Mouse (Mus musculus) midbrain, embryonic 15.5 days (tissue): ENCODE results near the gene Stra6. TPM values are rescaled to one million over a fixed set of nuclear protein-coding genes. Genes with fewer than 3 reads are reported as not detected.

ENCODE experiments used
- ATAC-seq: fragments of 200-750 bp; cut with Nextera tagmentation; replicated peaks from 2 replicates; pipeline ENCODE4 v1.8.0; 2017; ENCODE audit warnings: moderate TSS enrichment
- H3K27ac ChIP-seq: fragments of 300-500 bp; sonication (generic); 2 replicates; pipeline ENCODE4 v1.5.1; 2015; ENCODE audit warnings: mild to moderate bottlenecking, inconsistent platforms
- H3K27me3 ChIP-seq: fragments of 300-500 bp; sonication (generic); replicated peaks from 2 replicates; pipeline ENCODE4 v1.6.1; 2015; ENCODE audit warnings: inconsistent platforms
- H3K36me3 ChIP-seq: fragments of 300-500 bp; sonication (generic); replicated peaks from 2 replicates; pipeline ENCODE4 v1.6.1; 2015; ENCODE audit warnings: inconsistent platforms
- H3K4me1 ChIP-seq: fragments of 300-500 bp; sonication (generic); 2 replicates; pipeline ENCODE4 v1.6.1; 2015; ENCODE audit warnings: inconsistent platforms
- H3K4me2 ChIP-seq: fragments of 300-500 bp; sonication (generic); 2 replicates; pipeline ENCODE4 v1.6.1; 2015; ENCODE audit warnings: inconsistent platforms, mild to moderate bottlenecking, moderate library complexity
- H3K4me3 ChIP-seq: fragments of 300-500 bp; sonication (generic); 2 replicates; pipeline ENCODE4 v1.5.1; 2015; ENCODE audit warnings: mild to moderate bottlenecking, inconsistent platforms
- H3K9ac ChIP-seq: fragments of 300-500 bp; sonication (generic); 2 replicates; pipeline ENCODE4 v1.6.1; 2015; ENCODE audit warnings: mild to moderate bottlenecking, inconsistent platforms
- H3K9me3 ChIP-seq: fragments of 300-500 bp; sonication (generic); 2 replicates; pipeline ENCODE4 v1.6.1; 2016; ENCODE audit warnings: inconsistent platforms
- WGBS: fragments of 180-500 bp; shearing (Covaris S2); methylation state at CpG from one replicate; pipeline ENCODE4 v1.1.7; 2015; ENCODE audit warnings: mixed read lengths; 5-methylcytosine and 5-hydroxymethylcytosine counted together
- polyA plus RNA-seq: library from polyadenylated mRNA; unstranded; fragments of >200 nt; fragmentation: Nextera tagmentation; extraction: Ambion mirVana; gene quantifications from 2 replicates; pipeline ENCODE4 v1.2.1, GENCODE M21; 2015

The Stra6 gene
- polyA plus RNA-seq, 1 experiment from 2014 or later, result 15.7 TPM

GRCm38 (mm10) chr9:58125811-58126210 lies 62.2 kb downstream of the Stra6 start:
- Histone ChIP-seq H3K9me3 (no peaks in the 10 kb centered on the region), H3K27me3 (peaks cover 11% of the 10 kb centered on the region; the same call in 1 of the 2 replicates), H3K4me1 (peaks cover 14% of the 10 kb centered on the region), H3K4me2 (no peak overlapping the region), H3K4me3 (no peak overlapping the region), H3K36me3 (no peaks in the 10 kb centered on the region), H3K27ac (no peak overlapping the region), H3K9ac (no peak overlapping the region)
- no peak for ATAC-seq
- 34% methylated on average over 4 of the region's 4 CpGs for WGBS

GRCm38 (mm10) chr9:58128926-58129413 lies 65.4 kb downstream of the Stra6 start:
- H3K27me3 ChIP-seq, result peaks cover 11% of the 10 kb centered on the region; the same call in 1 of the 2 replicates

GRCm38 (mm10) chr9:58129508-58129907 lies 65.9 kb downstream of the Stra6 start:
- 23% methylated on average over 8 of the region's 8 CpGs for WGBS
- peaks cover 11% of the 10 kb centered on the region; the same call in 1 of the 2 replicates for H3K27me3 ChIP-seq
- ATAC-seq, result no peak
- no peak overlapping the region for H3K27ac ChIP-seq
- H3K4me1 ChIP-seq, result peaks cover 22% of the 10 kb centered on the region
- H3K9ac ChIP-seq, result no peak overlapping the region
- no peak overlapping the region for H3K4me3 ChIP-seq
- H3K9me3 ChIP-seq, result no peaks in the 10 kb centered on the region
- H3K36me3 ChIP-seq, result no peaks in the 10 kb centered on the region
- no peak overlapping the region for H3K4me2 ChIP-seq

More at GRCm38 (mm10) chr9:58128926-58129413, 65.4 kb downstream of the Stra6 start:
- H3K27ac ChIP-seq, result no peak overlapping the region
- no peaks in the 10 kb centered on the region for H3K36me3 ChIP-seq
- H3K9me3 ChIP-seq, result no peaks in the 10 kb centered on the region
- no peak overlapping the region for H3K4me3 ChIP-seq
- WGBS, result 8% methylated on average over 13 of the region's 13 CpGs
- H3K4me1 ChIP-seq, result peaks cover 18% of the 10 kb centered on the region
- ATAC-seq, result no peak
- H3K4me2 ChIP-seq, result no peak overlapping the region
- H3K9ac ChIP-seq, result no peak overlapping the region

- ATAC-seq, result no peak
- H3K27me3 ChIP-seq, result peaks cover 11% of the 10 kb centered on the region; the same call in 1 of the 2 replicates
- H3K27ac ChIP-seq, result no peak overlapping the region
- no peak overlapping the region for H3K9ac ChIP-seq
- no peak overlapping the region for H3K4me2 ChIP-seq
- no peak overlapping the region for H3K4me3 ChIP-seq
- 43% methylated on average over 3 of the region's 3 CpGs for WGBS
- no peaks in the 10 kb centered on the region for H3K9me3 ChIP-seq
- H3K36me3 ChIP-seq, result no peaks in the 10 kb centered on the region
- H3K4me1 ChIP-seq, result peaks cover 28% of the 10 kb centered on the region
Observed at GRCm38 (mm10) chr9:58130909-58131308, 67.3 kb downstream of the Stra6 start.

GRCm38 (mm10) chr9:58131735-58132134 lies 68.1 kb downstream of the Stra6 start:
- no peaks in the 10 kb centered on the region for H3K9me3 ChIP-seq
- H3K27me3 ChIP-seq, result peaks cover 11% of the 10 kb centered on the region; the same call in 1 of the 2 replicates
- H3K27ac ChIP-seq, result no peak overlapping the region
- H3K9ac ChIP-seq, result no peak overlapping the region
- ATAC-seq, result no peak
- no peak overlapping the region for H3K4me3 ChIP-seq
- 66% methylated on average over 7 of the region's 7 CpGs for WGBS
- H3K4me1 ChIP-seq, result peaks cover 28% of the 10 kb centered on the region
- H3K36me3 ChIP-seq, result no peaks in the 10 kb centered on the region
- H3K4me2 ChIP-seq, result no peak overlapping the region

GRCm38 (mm10) chr9:58133893-58134884 lies 70.6 kb downstream of the Stra6 start:
- WGBS, result 15% methylated on average over 15 of the region's 17 CpGs

DNA sequence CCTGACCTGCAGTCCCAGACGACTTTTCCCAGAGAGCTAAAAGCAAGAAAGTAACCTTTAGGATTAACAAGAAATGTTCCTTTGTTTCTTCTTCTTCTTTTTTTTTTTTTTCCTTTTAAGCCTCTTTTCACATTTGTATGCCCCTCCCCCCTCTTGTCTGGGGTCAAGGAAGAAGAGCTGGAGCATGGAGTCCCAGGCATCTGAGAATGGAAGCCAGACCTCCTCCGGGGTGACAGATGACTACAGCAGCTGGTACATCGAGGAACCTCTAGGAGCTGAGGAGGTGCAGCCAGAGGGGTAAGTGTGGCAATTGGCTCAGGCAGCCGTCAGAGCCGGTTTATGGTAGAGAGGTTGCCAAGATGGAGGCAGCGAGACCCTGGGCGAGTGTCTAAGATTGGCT lies 71.3 kb downstream of the Stra6 start:
- no peaks in the 10 kb centered on the region for H3K36me3 ChIP-seq
- ATAC-seq, result no peak
- H3K27ac ChIP-seq, result no peak overlapping the region
- peaks cover 15% of the 10 kb centered on the region for H3K4me1 ChIP-seq
- H3K4me2 ChIP-seq, result no peak overlapping the region
- 31% methylated on average over 7 of the region's 7 CpGs for WGBS
- H3K4me3 ChIP-seq, result no peak overlapping the region
- H3K9ac ChIP-seq, result no peak overlapping the region
- H3K27me3 ChIP-seq, result peaks cover 2% of the 10 kb centered on the region; the same call in 1 of the 2 replicates
- H3K9me3 ChIP-seq, result no peaks in the 10 kb centered on the region

More at GRCm38 (mm10) chr9:58133893-58134884, 70.6 kb downstream of the Stra6 start:
- H3K27me3 ChIP-seq, result peaks cover 7% of the 10 kb centered on the region; the same call in 1 of the 2 replicates
- no peaks in the 10 kb centered on the region for H3K9me3 ChIP-seq
- no peak overlapping the region for H3K27ac ChIP-seq
- no peaks in the 10 kb centered on the region for H3K36me3 ChIP-seq
- no peak; the same call in 1 of the 2 replicates for ATAC-seq
- H3K9ac ChIP-seq, result no peak overlapping the region
- no peak overlapping the region for H3K4me2 ChIP-seq
- peaks cover 18% of the 10 kb centered on the region for H3K4me1 ChIP-seq
- H3K4me3 ChIP-seq, result no peak overlapping the region

- Histone ChIP-seq H3K4me1 (peaks cover 19% of the 10 kb centered on the region), H3K9me3 (no peaks in the 10 kb centered on the region), H3K36me3 (no peaks in the 10 kb centered on the region), H3K9ac (no peak overlapping the region), H3K4me3 (no peak overlapping the region), H3K27me3 (no peaks in the 10 kb centered on the region), H3K27ac (no peak overlapping the region), H3K4me2 (no peak overlapping the region)
- no peak for ATAC-seq
- WGBS, result 38% methylated on average over 2 of the region's 2 CpGs
Observed at GRCm38 (mm10) chr9:58135921-58136321, 72.3 kb downstream of the Stra6 start.

GRCm38 (mm10) chr9:58139947-58140346 lies 76.4 kb downstream of the Stra6 start:
- 33% methylated on average over 6 of the region's 6 CpGs for WGBS

GRCm38 (mm10) chr9:58143419-58143818 lies 79.8 kb downstream of the Stra6 start:
- Histone ChIP-seq H3K4me2 (no peak overlapping the region), H3K36me3 (no peaks in the 10 kb centered on the region), H3K9ac (no peak overlapping the region), H3K9me3 (no peaks in the 10 kb centered on the region), H3K4me1 (peaks cover 14% of the 10 kb centered on the region; the same call in 1 of the 2 replicates), H3K27ac (no peak overlapping the region), H3K4me3 (no peak overlapping the region), H3K27me3 (no peaks in the 10 kb centered on the region)
- ATAC-seq, result no peak
- 30% methylated on average over 7 of the region's 7 CpGs for WGBS

More at GRCm38 (mm10) chr9:58139947-58140346, 76.4 kb downstream of the Stra6 start:
- no peaks in the 10 kb centered on the region for H3K27me3 ChIP-seq
- no peaks in the 10 kb centered on the region for H3K36me3 ChIP-seq
- ATAC-seq, result no peak
- H3K27ac ChIP-seq, result no peak overlapping the region
- H3K4me2 ChIP-seq, result no peak overlapping the region
- no peaks in the 10 kb centered on the region for H3K9me3 ChIP-seq
- peaks cover 15% of the 10 kb centered on the region; the same call in 1 of the 2 replicates for H3K4me1 ChIP-seq
- no peak overlapping the region for H3K9ac ChIP-seq
- no peak overlapping the region for H3K4me3 ChIP-seq

- Histone ChIP-seq H3K4me3 (no peak overlapping the region), H3K27me3 (no peaks in the 10 kb centered on the region), H3K9ac (no peak overlapping the region), H3K4me2 (no peak overlapping the region), H3K9me3 (no peaks in the 10 kb centered on the region), H3K27ac (no peak overlapping the region), H3K4me1 (peaks cover 14% of the 10 kb centered on the region; the same call in 1 of the 2 replicates), H3K36me3 (no peaks in the 10 kb centered on the region)
- ATAC-seq, result no peak
- 22% methylated on average over 1 of the region's 1 CpGs for WGBS
Observed at GRCm38 (mm10) chr9:58144664-58145063, 81.1 kb downstream of the Stra6 start.

- no peaks in the 10 kb centered on the region for H3K27me3 ChIP-seq
- WGBS, result 89% methylated on average over 5 of the region's 5 CpGs
- H3K9ac ChIP-seq, result no peak overlapping the region
- no peak for ATAC-seq
- H3K9me3 ChIP-seq, result no peaks in the 10 kb centered on the region
- no peaks in the 10 kb centered on the region for H3K36me3 ChIP-seq
- H3K27ac ChIP-seq, result no peak overlapping the region
- peaks cover 10% of the 10 kb centered on the region; the same call in 1 of the 2 replicates for H3K4me1 ChIP-seq
- H3K4me3 ChIP-seq, result no peak overlapping the region
- H3K4me2 ChIP-seq, result no peak overlapping the region
Observed at GRCm38 (mm10) chr9:58145417-58145816, 81.8 kb downstream of the Stra6 start.
